Mouse (Mus musculus): ENCODE data around the gene Rbm18.
A peak's percentile ranks its signal among the peaks of the same experiment; 100 is the strongest.
"Not testable (repeated sequence)": the region's sequence is repeated elsewhere in the genome, so short reads cannot be mapped to it uniquely, and the experiment has no call there.

Gene Rbm18

DNA sequence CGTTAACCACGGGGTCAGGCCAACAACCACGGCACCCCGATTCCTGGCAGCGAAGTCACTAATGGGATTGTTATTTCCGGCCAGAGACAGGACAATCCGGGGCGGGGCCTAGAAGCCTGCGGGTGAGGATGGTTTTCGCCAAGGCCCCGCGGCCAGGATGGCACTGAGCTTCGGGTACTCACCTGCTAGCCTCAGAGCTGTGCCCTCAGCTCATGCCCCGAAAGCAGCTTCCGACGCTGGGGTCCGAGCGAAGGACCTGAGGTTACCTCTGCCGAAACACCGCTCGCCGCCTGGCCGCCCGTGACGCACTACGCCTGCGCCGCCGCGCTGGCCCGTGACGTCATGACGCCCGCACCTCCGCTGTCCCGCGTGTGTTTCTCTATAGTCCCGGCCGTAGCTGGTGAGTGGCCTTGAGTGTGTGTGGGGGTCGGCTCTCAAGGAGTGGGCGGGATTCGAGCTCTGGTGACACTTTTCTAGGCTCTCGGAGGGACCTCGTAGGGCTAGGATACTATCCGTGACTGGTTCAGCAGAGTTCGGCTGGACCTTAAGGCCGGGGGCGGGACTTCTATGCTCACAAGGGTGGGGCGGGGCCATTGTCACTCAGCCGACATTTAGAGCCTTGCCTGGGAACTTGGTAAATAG lies at the start of gene Rbm18, which contains the start of gene Mrrf:
Gene Rbm18, minus strand, starts transcription at position 474 of the 642 bp plus-strand sequence.
Gene Mrrf, plus strand, starts transcription at position 90 of the 642 bp plus-strand sequence.
- DNase-seq = peak; percentile 89 to 97

- DNase-seq = no peak
Measured at GRCm38 (mm10) chr2:36184876-36185275, 48.3 kb upstream of the Rbm18 start.

- no peak for DNase-seq
Measured at GRCm38 (mm10) chr2:36184192-36184591, 47.6 kb upstream of the Rbm18 start.

DNA sequence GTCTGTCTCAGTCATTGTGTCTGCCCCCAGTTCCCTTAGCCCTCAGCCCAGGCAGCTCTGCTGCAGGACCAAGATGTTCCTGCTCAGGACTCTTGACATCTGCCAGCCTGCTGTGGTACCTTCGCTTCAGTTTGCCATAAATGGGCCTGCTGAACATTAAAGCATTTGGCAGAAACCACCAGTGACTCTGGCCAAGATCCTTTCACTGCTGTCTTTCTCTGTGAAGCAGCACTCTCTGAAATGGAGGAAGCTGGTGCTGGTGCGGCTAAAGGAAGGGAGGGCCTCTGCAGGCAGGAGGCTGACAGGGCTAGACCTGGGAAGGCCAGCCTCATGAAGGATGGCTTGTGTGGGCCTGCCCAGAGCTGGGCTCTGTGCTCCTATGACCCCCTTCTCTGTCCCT lies 46.7 kb upstream of the Rbm18 start:
- DNase-seq = no peak

GRCm38 (mm10) chr2:36181587-36182368 lies 45.2 kb upstream of the Rbm18 start:
- DNase-seq = not testable (repeated sequence)

- DNase-seq = no peak
Measured at GRCm38 (mm10) chr2:36179487-36179886, 42.9 kb upstream of the Rbm18 start.

- DNase-seq = no peak
Measured at GRCm38 (mm10) chr2:36172574-36172973, 36.0 kb upstream of the Rbm18 start.

DNA sequence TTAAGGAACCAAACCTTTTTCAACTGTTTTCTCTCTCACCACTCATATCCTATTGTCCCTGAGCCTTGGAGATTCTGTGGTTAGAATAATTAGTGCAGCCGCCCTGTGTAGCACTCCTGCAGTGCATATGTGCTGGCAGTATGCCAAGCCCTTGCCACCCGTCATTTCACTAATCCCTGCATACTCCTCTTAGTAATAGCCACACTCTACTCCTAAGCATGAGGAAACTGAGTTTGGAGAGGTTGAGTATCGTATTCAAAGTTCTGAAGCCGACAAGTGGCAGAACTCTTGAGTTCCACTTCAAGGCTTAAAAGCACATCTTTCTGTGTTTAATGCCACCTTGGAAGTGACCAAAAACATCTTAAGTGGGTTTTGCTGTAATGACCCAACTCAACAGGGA lies 35.6 kb upstream of the Rbm18 start:
- DNase-seq = no peak

- DNase-seq = no peak
Measured at GRCm38 (mm10) chr2:36169176-36169575, 32.6 kb upstream of the Rbm18 start.

DNA sequence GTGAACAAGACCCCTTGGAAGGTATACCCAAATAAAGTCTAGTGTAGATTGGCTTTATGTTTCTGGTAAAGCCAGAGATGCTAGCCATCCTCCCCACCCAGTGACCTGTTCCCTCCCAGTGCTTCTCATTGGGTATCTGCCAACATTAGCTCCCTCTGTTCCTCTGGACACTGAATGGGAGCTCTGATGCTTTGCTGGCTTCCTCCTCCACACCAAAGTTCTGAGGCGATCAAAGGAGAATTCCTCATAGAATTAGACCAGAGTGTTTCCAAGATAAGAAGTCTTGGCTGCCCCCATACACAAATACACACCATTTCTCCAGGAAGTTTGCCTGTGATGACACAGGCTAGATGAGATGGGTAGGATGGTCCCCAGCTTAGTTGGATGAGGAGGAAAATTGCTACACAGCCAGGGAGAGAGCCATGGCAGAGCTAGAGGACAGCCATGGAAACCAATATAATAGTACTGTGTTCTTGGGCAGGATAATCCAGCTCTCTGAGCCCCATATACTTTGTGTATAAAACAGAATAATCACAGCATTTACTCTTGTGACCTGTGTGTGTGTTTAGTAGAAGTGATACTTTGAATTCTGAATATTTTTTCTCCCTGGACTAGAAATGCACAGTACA lies 31.5 kb upstream of the Rbm18 start:
- DNase-seq = no peak

DNA sequence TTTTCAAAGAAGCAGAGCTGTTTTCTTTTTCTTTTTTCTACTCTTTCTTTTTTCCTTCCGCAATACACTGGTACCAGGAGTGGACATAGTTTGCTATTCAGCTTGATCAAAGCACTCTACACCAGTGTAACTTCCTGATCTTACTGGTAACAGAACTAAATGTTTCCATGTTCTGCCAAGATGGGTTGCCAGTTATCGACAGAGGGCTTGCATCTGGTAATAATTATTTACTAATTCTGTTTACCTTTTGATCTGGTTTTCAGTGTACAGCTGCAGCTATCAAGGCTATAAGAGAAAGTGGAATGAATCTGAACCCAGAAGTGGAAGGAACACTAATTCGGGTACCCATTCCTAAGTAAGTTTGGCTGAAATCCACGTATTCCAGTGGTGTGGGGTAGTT lies 22.8 kb upstream of the Rbm18 start:
- DNase-seq = no peak

- no peak for DNase-seq
Measured at GRCm38 (mm10) chr2:36157461-36157860, 20.9 kb upstream of the Rbm18 start.

DNA sequence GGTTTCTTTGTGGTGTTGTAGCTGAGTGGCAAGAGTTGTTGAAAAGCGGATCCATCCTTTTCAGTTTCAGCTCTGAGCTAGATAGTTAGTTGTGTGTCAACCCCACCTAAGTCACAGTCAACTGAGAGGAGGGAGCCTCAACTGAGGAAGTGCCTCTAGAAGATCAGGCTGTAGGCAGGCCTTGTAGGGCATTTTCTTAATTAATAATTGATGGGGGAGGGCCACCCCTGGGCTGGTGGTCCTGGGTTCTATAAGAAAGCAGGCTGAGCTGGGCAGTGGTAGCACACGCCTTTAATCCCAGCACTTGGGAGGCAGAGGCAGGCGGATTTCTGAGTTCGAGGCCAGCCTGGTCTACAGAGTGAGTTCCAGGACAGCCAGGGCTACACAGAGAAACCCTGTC lies 15.8 kb upstream of the Rbm18 start:
- not testable (repeated sequence) for DNase-seq

DNA sequence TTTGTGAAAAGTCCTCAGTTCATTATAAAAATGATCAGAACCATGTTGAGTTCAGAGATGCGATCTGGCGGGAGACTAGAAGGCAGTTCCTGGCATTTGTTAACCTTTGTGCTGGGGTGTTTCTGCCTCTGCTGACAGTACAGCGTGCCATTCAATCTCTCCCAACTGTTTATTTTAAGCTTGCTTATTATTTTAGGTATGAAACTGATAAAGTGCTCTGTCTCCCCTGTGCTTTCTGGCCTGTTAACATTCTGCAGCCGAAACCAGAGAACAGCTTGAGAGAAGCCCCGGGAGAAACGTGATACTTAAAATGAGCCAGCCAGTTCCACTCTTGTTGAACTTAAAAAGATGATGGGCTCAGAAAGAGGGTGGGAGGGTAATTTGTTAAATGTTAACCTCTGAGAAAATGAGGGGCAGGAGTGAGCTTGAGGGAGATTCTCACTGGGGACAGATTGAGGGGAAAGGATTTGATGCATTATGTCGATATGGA lies 12.3 kb upstream of the Rbm18 start:
- no peak for DNase-seq

DNA sequence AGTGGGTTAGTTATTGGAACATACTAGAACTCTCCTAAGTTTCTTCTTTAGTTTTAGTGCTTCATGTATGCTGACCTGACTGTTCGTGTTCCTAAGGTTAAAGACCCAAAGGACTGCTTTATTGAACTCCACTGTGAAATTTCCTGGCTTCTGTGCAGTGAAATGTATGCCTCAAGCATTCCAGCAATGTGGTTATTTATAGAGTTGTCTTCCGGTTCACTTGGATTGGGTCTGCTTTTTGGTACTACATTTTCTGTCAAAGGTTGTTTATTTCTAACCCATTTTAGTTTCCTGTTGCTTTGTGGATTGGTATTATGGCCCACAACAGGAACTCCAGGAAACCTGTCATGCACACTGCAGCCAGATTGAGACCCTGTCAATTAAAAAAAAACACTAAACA lies 2.5 kb upstream of the Rbm18 start:
- no peak for DNase-seq

- no peak for DNase-seq
Measured at GRCm38 (mm10) chr2:36135887-36136286, 686 bp downstream of the Rbm18 start.

DNA sequence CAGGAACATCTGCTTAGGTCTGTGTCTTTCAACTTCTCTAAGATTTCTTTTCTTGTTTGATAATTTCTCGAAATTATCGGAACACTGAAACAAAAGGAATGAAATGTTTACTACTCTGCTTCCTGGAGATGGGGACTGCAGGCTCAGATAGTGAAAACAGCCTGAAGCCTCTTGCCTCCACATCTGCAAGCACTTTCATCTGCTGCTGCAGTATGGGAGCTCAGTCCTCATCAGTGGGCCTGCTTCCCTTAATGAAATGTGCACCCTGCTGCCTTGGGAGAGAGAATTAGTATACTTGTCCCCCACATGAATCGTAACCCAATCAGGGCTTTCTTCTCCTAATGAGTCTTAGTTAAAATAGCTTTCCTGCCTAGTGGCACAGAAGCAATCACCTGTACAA lies 7.5 kb downstream of the Rbm18 start:
- DNase-seq = no peak

GRCm38 (mm10) chr2:36127973-36128372 lies 8.6 kb downstream of the Rbm18 start:
- no peak for DNase-seq

DNA sequence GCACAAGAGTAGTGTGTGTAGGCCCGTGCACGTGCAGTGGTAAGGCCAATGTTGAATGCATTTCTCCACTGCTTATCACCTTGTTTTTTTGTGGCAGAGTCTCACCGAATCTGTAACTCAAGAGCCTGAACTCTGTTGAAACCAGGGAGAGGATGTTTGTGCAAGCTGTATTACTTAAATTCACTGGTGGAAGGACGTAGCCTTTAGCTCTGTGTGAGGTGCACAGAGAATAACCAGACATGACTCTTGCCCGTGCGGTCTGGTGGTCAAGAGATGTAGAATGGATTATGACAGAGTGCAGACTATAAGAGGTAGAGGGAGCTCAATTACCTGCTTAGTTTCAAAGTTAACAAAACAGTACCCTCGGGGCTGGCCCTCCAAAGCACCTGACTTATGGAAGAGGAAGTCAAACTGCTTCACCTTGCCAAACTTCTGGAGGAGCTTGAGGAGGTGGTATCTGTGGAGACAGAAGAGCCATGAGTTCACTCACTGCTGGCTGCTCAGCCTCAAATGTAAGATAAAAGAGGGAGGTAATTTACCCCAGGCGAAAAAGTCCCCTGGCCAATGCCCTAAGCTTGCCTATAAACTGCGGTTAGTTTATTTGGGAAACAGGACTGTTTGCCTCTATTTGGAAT lies 9.7 kb downstream of the Rbm18 start:
- DNase-seq = no peak

- DNase-seq = no peak
Measured at GRCm38 (mm10) chr2:36112632-36113031, 23.9 kb downstream of the Rbm18 start.

DNA sequence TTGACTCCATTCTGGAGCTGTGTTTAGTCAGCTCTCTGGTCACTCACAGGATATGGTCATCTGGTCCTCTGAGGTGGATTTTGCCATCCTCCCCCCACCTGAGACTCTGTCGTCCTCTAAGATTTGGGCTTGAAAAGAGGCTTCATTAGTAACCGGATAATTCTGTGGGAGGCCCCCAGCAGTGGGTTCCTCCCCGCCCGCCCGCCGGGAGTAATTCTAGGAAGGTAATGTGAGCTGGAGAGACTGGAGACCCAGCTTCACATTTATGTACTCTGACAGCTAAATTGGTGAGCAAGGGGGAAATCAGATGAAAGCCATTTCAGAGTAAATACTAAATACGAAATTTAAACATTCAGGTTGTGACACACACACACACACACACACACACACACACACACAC lies 28.0 kb downstream of the Rbm18 start:
- no peak for DNase-seq

DNA sequence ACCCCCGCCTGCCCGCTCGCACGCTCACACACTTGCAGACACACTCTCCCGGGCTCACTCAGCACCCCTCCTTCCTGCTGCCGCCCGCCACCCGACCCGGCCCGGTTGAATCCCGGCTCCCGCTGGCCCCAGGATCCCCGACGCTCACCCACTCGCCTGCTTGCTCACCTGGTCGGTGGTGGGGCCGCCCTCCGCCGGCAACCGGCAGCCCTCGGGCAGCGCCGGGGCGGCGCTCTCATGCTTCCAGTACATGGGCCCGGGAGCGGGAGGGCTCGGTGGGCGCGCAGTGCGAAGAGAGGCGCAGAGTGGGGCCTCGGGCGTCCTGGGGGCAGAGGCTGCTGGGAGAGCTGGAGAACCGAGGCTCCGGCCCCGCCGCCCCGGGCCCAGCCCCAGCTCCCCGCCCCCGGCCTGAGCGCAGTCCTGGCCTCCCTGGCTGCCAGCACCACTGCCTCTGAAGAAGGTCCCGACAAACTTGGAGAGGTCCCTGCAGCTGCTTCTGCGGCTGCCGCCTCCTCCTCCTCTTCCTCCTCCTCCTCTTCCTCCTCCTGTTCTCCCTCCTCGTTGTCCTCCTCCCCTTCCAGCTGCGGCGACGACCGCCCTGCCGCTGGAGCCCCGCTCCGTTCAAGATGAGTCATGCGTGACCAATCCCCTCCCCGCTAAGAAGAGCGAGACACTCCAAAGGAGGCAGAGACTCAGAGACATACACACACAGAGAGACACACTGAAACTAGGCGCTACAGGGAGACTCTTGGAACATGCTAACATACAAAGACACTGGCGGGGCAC lies 31.4 kb downstream of the Rbm18 start, which contains the start of gene Lhx6:
Gene Lhx6, minus strand, starts transcription at position 453 of the 786 bp plus-strand sequence.
- DNase-seq = peak in 1 of 2 experiments; percentile 7
